Mouse (Mus musculus) cerebellum, adult 11 months (tissue): ENCODE data around the gene Ghitm.

Experiments
- DNase-seq: peaks from one replicate; pipeline ENCODE4 v3.0.0; 2022

The Ghitm gene

DNA sequence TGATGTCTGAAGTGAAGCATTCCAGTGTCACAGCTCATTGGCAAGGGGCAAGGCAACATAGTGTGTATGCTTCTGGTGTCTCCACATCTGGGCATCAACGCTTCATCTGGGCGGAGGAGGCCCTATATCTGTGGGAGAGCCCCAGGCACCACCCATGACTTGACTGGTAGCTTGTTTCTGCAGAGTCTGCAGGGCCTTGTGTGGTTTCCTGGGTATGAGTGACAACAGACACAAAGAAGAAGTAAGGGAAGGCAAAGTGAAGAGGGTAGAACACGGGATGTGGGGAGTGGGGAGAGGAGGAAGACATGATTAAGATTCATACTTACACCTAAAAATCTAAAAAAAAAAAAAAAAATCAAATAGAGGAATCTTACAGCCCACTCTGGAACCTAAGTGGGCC lies 32.6 kb downstream of the Ghitm start:
- no peak for DNase-seq

DNA sequence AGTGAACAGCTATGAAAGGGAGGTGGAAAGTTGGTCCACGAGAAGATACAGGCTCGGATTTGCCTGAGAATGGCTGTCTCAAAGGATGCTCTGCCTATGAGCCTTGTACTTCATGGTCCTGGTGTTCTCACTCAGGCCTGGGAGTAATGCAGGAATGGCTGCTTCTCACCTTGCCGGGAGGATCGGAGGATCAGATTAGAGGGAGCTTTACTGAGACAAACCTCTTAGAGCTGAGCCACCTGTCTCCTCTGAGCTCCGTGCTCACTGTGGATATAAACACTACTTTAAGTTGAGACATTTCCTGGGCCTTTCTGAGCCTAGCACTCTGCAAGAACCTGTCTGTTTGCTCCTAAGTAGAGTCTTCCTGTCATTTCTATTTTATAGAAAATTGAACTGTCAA lies 33.5 kb downstream of the Ghitm start:
- no peak for DNase-seq

DNA sequence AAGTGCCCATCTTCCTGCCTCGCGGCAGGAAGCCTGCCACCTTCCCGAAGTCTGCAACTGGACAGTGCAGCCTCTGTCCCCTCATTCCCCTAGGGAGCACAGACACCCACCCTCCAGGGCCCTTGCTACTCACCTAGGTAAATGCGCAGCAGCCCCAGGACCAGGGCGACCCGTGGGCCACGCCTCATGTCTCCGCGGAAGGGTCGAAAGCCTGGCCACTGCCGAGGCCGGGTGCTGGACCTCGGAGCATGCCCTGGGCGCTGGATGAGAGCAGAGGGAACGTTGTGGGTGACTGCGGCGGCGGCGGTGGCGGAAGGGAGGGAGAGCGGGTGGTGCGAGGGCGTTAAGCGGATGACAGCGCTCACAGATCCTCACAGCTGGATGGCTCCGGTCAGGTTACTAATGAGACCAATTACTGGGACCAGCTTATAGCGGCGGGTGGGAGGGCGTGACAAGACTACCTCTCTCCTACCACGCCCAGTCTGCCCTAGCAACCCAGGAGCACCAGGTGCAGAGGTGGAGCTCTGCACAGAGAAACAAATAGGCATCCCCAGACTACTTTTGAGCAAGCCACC lies 37.0 kb downstream of the Ghitm start, which contains the start of gene Cdhr1:
Gene Cdhr1 (minus strand): TSS at position 392 of the 575 bp plus-strand sequence.
- DNase-seq = no peak

DNA sequence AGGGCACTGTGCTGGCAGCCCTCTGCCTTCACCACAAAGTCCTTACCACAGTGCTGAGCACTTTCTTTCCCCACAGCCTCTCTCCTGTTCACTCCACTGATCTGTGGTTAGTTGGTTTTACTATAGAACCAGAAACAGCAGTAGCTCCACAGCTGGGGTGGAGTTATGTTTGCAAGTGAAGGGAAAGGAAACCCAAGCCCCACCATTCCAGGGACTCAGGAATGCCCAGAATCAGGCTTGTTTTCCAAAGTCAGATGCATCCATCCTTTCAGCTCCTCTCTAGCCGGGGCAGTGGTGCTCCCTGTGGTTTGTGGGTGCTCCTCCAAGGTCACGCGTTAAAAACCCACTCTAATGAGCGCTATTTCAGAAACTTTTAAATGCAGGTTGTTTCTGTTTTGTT lies 39.5 kb downstream of the Ghitm start:
- DNase-seq = no peak

DNA sequence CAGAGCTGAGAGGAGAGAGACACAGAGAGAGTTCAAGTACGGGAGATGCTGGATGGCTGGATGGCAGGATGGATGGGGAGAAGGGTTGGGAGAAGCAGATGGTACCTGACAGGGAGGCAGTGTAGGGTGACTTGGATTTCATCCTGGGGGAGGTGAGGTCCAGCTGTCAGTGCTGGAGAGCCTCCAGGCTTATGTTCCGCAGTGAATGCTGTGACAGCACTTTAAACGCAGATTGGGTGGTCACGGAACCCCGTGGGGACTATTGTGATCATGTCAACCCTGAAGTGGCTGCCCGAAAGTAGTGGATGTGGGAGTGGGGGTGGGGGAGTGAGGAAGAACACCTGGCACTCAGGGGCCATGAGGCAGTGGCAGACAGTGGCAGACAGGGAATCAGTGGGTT lies 40.6 kb downstream of the Ghitm start:
- no peak for DNase-seq

DNA sequence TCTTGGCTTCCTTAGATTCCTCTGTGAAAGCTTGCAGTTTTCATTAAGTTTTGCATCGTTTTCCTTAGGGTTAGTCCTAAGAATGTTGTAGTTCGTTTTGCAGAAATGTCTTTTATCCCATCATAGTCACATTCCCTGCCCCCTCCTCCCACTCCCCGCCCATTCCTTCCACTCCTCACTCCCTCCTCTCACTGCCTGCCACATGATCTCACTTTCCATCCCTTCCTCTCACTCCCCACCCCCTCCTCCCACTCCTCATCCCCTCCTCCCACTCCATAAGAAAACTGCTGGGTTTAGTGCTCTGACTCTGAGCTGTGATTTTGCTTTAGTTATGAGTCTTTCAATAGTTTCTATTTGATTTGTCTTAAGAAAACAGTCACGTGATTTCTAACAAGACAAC lies 51.3 kb downstream of the Ghitm start:
- DNase-seq = no peak

DNA sequence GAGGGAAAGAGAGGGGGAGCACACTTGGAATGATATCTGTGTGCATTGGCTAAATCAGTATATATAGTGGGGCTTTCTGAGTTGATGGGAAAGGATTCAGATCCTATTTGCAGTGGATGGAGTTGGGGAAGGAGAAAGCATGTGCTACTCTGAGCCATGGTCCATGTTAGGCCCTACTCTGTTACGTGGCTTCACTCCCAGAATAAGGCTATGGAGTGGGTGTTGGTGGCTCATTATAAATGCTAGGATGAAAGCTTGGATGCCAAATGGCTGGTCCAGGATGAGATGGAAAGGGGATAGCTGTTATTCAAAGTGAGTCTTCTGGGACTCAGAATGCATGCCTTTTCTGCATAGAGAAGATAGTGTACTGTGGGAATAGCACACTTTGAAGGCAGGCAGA lies 54.3 kb downstream of the Ghitm start:
- no peak for DNase-seq
